Mouse (Mus musculus) cerebral cortex, adult 2 months (tissue): ENCODE measurements around the gene Dcpp2.

Source experiments
- WGBS: fragments of 180-500 bp; shearing (Covaris S2); methylation state at CpG from one replicate; pipeline ENCODE4 v1.1.7; 2018; 5-methylcytosine and 5-hydroxymethylcytosine counted together

Gene Dcpp2

DNA sequence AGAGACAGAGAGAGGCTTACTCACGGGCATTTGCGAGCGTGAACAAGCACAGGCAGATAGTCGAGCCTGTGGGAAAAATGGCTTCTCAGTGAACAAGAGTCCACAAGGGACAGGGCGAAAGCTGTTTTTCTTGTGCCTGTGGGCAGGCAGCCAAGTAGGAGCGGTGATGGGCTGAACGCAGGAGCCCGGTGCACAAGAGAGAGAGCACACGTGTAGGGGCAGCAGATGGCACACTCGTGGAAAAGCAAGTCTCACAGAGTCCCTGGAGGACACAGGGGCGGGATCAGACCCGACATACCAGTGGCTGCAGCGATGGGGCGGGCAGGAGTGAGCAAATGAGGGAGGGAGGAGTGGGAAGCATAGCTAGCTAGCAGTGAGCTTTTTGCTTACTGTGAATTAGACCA, 44.4 kb downstream of the Dcpp2 start:
- WGBS: under 1% methylated on average over 14 of the region's 14 CpGs

- WGBS: 84% methylated on average over 5 of the region's 5 CpGs
These were observed 50.5 kb downstream of the Dcpp2 start for GRCm38 (mm10) chr17:23931157-23931556.

GRCm38 (mm10) chr17:23941372-23941771, 60.7 kb downstream of the Dcpp2 start, which contains the start of gene Sbp:
Sbp (plus strand) TSS chr17:23941672.

GRCm38 (mm10) chr17:23947486-23947885, 66.8 kb downstream of the Dcpp2 start:
- 46% methylated on average over 4 of the region's 4 CpGs for WGBS

DNA sequence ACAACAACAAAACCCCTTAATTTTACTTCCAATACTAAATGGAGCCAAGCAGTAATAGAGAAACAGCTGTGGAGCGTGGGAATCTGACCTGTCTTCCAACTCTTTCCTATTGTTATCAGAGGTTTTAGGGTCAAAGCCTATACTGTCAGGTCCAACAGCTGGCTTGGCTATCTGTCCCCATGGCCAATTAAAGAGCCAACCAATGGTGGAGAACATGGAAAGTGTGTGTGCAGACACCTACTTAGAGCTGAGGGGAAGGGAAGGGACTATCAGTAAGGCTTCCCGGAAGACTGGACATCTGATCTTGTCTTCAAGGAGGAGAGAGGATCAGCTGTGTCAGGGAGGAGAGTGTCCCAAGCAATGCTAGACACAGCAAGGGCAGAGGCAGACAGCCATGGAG, 68.4 kb downstream of the Dcpp2 start:
- 87% methylated on average over 2 of the region's 2 CpGs for WGBS
